Mouse (Mus musculus): Measurements from ENCODE around the gene Dnhd1. TPM values are rescaled to one million over a fixed set of nuclear protein-coding genes. Genes with fewer than 3 reads are reported as not detected.

Dnhd1 gene
- 2.3 TPM for polyA plus RNA-seq (2017; shearing (Covaris generic))

DNA sequence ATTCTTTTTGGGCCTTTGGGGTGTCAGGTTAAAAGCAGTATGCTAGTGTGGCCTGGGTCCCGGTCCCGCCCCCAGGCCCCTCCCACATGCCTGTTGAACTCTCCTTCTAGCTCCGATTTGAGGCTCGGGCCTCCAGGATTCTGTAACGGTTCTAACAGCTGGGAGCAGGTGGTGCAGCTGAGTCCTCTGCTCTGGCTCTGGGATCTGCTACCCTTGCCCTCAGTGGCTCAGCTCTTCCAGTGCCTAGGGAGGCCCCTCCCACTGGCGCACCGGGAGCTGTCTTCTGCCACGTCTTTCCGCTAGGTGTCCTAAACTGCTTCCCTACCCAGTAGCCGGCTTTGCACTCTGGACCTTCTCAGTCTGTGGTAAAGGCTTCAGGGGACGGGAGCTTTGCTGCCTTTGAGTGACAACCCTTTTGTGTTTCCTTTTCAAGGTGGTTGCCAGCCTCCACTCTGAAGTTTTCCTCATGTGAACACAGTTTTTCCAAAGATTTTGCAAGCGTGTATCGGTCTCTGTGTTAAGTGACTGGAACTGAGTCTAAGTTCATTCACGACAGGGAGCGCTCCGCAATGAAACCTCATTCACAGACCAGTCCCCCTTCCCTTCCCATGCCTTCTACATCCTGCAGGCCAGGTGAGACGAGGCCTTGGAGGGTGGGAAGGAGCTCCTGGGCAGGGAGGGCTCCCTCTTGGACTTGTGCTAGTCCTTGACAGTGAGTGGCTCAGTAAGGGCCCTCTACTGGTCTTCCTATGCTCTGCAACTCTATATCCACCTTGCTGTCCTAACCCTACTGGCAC is at the start of gene Dnhd1:
TSS of gene Dnhd1 (plus strand) at position 189 of the 797 bp plus-strand sequence.

DNA sequence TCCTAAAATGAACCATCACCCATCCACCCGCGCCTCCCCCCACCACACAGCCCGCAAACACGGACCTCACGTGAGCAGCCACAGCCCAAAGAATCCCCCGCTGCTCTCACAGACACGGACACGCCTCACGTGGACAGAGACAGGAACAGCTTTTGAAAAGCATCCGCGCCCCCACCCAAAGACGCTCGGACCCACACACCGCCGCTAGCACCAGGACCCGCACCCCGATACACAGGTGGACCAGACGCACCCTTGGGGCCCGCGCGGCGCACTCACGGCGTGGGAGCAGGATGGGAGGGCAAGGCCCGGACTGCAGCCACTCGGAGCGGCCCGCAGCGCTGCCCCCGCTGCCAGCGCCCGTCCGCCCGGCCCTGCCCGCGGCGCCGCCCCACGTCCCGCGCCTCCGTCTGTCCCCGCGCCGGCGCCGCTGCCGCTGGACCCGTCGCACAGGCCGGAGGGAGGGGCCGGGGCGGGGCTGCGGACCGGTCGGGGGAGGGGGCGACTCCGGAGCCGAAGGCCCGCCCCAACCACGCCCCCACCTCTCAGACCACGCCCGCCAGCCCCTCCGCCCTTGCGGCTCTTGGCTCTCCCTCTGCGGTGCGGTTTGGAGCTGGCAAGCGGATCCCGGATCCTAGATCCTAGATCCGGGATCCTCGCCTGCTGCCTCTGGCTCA is 17.4 kb upstream of the Dnhd1 start, which contains the start of gene Trim3:
TSS of gene Trim3 (minus strand) at position 445 of the 674 bp plus-strand sequence.

DNA sequence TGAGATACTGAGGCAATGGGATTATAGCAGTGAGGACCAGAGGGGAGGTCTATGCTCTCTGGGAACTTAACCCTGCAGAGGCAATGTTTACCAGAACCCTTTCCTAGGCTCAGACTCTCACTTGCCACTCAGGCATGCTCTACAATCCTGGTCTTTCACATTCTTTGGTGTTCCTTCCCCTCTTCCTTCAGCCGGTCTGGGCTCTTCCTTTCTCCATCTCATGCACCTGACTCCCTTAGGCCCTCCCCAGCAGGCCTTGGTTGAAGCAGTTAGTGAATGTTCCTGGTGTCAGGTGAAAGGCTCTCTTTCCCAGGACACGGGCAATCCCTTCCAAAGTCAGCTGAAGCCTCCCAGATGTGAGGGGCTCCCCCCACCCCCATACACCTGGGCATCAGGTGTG is 10.9 kb upstream of the Dnhd1 start, which contains the start of gene Timm10b:
TSS of gene Timm10b (plus strand) at position 301 of the 400 bp plus-strand sequence.

DNA sequence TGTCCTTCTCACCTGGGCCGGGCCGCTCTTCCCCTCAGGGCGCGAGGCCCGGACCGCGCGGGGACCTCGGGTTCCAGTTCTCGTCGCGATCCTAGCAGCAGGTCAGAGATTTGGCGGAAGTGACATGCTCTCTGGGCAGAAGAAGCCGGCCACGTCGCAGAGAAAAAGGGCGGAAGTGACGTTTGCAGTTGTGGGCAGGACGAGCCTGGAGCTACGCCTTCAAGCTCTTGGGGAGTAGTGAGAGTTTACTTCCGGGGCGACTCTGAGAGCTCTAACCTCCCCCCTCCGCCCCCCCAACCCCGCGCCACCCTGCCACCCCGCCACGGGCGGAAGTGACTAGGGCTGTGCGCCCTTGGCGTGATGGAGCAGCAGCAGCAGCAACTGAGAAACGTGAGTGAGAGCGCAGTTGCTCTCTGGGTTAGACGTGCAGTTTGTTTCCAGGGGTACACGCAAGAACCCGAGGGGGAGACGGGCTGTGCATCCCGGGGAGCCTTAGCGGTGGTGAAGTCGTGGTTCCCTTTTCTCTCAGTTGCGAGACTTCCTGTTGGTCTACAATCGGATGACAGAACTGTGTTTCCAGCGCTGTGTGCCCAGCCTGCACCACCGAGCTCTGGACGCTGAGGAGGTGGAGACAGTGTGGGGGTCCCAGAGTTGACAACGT is 10.3 kb upstream of the Dnhd1 start, which contains the start of the genes Arfip2 and Gm45799:
TSS of gene Arfip2 (minus strand) at position 184 of the 661 bp plus-strand sequence.
TSS of gene Gm45799 (plus strand) at position 320 of the 661 bp plus-strand sequence.

DNA sequence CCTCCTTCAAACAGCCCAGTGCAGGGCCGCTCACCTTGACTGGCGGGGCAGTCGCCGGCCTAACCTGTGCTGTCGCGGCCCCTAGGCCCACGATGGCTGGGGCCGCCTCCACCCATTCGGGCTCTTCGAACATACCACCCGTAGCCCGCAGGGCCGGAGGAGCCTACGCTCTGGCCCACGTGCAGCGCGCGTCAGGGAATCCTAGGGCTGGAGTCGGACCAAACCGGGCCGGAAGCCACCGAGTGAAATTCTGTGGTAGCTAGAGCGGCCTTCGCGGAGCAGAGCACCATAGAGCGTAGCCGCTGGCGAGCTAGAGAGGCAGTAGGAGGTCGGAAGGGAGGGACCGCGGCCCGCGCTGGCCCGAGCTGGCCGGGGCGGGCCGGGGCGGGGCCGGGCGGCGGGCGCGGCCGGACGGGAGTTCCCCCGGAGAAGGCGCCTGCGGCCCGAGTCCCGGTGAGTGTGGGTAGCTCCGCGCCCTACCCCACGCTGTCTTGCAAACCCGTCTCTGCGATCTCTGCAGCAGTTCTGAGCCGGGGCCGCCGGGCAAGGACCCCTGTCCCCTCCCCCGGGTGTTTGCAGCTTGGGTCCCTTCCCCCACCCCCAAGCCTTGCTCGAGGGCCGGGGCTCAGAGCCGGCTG is 85.8 kb downstream of the Dnhd1 start, which contains the start of gene Ilk:
TSS of gene Ilk (plus strand) at position 329 of the 638 bp plus-strand sequence.

DNA sequence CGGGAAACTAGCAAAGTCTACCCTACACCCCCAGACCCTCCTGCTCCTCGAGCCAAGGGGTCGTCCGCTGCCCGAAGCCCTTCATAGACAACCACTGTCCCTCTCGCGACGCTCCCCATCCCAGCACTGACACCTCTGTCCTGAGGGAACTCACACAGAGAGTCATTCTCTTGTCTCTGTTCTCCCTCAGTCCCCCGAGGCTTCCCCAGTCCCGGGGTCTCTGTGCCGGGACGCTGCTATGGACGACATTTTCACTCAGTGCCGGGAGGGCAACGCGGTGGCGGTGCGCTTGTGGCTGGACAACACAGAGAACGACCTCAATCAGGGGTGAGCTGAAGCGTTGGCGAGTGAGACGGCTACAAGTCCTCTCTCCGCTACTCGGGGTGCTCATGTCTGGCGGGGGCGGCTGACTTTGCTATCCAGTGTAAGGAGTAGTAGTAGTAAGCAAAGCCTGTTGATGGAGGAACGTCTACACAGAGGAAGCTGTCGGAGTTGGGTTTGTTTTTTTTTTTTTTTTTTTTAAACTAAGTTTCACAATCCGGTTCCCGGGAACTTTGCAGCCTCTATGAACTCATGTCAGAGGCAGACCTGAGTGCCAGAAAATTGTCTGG is 86.4 kb downstream of the Dnhd1 start, which contains the start of gene Rrp8:
TSS of gene Rrp8 (minus strand) at position 475 of the 611 bp plus-strand sequence.

GRCm38 (mm10) chr7:105743926-105744590 is 93.4 kb downstream of the Dnhd1 start, which contains the start of gene Taf10:
TSS of gene Taf10 (minus strand) at chr7:105744361.

DNA sequence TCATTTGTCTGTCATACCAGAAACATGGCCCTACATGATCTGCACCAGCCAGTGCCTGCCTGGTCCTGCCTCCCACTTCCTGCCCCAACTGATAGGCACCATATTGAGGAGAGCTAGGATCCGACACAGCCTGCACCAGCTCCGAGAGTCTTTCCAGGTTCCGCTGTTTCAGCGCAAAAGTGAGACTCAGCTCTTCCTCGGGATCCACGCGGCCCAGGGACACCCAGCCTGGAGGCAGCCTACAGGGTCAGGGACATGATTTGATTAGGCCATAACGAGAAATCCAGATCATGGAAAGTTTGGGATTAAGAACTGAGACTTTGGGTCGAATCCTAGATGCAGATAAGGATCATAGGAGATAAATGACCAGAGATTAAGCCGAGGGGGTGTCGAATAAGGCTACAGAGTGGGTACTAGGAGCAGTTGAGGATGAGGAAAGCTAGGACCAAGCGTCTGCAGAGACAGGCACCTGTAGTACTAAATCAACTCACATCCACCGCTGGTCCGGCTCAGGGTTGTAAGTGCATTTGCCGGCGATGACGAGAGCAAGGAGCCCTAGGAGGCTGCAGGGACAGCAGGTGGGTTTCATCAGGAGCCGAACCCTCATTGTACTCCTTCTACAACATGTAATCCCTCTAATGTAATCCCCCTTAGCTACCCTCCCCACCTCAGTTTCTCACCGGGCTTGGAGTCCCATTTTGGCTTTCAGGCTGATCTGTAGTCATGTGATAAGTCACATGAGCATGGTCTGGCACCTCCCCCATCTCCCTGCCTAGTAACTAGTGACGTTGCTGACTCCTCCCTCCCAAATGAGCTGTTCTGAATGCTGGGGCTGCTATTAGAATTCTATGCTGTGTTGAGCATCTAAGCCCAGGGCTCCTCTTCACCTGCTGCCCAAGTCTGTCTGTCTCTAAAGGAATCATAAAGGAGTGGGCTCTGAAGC is 101.1 kb downstream of the Dnhd1 start, which contains the start of gene Tpp1:
TSS of gene Tpp1 (minus strand) at position 745 of the 943 bp plus-strand sequence.

Other genes starting within 250 kb of the Dnhd1 start
- gene Cnga4, start 246.3 kb upstream of the Dnhd1 start, polyA plus RNA-seq (2017; shearing (Covaris generic)), result not detected
- gene Cckbr, start 225.1 kb upstream of the Dnhd1 start, polyA plus RNA-seq (2017; shearing (Covaris generic)), result not detected
- gene Cavin3, start 168.5 kb upstream of the Dnhd1 start, polyA plus RNA-seq (2017; shearing (Covaris generic)), result 0.12 TPM
- gene Smpd1, start 96.5 kb upstream of the Dnhd1 start, polyA plus RNA-seq (2017; shearing (Covaris generic)), result 37.2 TPM
- gene Apbb1, start 69.2 kb upstream of the Dnhd1 start, polyA plus RNA-seq (2017; shearing (Covaris generic)), result 3.9 TPM
- not detected for gene Hpx, start 50.7 kb upstream of the Dnhd1 start, polyA plus RNA-seq (2017; shearing (Covaris generic))
- 13.4 TPM for gene Trim3, start 17.3 kb upstream of the Dnhd1 start, polyA plus RNA-seq (2017; shearing (Covaris generic))
- 209 TPM for gene Timm10b, start 10.8 kb upstream of the Dnhd1 start, polyA plus RNA-seq (2017; shearing (Covaris generic))
- 22.9 TPM for gene Arfip2, start 10.4 kb upstream of the Dnhd1 start, polyA plus RNA-seq (2017; shearing (Covaris generic))
- 11.6 TPM for gene Gm45799, start 10.3 kb upstream of the Dnhd1 start, polyA plus RNA-seq (2017; shearing (Covaris generic))
- 257 TPM for gene Ilk, start 85.8 kb downstream of the Dnhd1 start, polyA plus RNA-seq (2017; shearing (Covaris generic))
- gene Rrp8, start 86.6 kb downstream of the Dnhd1 start, polyA plus RNA-seq (2017; shearing (Covaris generic)), result 39.5 TPM
- 355 TPM for gene Taf10, start 93.5 kb downstream of the Dnhd1 start, polyA plus RNA-seq (2017; shearing (Covaris generic))
- 117 TPM for gene Tpp1, start 101.4 kb downstream of the Dnhd1 start, polyA plus RNA-seq (2017; shearing (Covaris generic))
- gene Dchs1, start 136.8 kb downstream of the Dnhd1 start, polyA plus RNA-seq (2017; shearing (Covaris generic)), result 0.08 TPM
- 137 TPM for gene Mrpl17, start 160.3 kb downstream of the Dnhd1 start, polyA plus RNA-seq (2017; shearing (Covaris generic))